Mouse (Mus musculus): ENCODE data around the gene Insrr.
"Not testable (repeated sequence)": the region's sequence is repeated elsewhere in the genome, so short reads cannot be mapped to it uniquely, and the experiment has no call there.

Gene Insrr

DNA sequence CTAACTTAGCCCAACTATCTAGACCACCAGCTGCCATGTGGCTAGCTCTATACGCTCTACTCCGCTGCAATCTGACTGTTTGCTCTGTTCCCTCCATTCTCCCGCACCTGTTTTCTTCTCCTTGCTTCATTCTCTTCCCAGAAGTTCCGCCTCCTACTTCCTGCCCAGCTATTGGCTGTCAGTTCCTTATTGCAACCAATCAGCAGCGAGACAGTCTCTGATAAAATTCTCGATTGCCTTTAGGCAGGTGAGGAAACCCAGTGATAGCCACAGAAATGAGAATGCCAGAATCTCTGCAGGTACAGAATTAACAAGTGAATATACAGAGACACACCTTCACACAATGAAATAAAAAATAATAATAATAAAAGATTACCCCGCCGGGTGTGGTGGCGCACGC lies 32.3 kb downstream of the Insrr start:
- no peak for DNase-seq (ENCODE audit: extremely low spot score, low read depth, low spot score)

DNA sequence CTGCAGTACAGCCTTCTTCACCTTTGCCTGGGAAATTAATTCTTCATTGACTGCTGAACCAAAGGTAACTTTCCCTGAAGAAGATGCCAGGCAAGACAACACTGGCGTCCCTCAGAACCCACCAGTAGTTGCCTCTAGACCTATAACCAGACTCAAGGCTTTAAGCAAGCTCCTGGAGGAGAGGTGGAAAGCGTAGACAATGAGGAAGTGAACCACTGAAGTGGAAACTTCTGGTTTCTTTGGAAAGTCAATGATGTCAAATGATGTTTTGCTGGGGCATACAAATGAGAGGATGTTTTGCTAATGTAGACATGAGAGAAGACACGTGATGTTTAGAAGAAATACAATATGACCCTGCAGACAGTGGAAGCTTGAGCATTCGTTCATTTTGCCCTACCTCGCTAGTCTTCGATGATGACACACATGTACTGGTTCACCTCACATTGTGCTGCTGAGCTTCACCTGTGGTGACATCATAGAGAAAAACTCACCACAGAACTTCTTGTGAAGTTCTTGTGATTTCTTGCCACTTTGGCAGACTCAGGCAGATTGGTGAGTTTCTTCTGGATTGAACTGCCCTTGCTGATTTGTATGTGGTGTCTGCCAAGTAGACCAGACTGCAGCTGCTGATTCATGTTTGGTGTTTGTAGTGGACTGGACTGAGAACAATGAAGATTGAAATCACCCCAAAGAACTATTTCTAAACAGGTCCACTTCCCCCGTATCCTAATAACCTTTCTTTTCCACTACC lies 35.5 kb downstream of the Insrr start:
- no peak for DNase-seq (ENCODE audit: extremely low spot score, low read depth, low spot score)

DNA sequence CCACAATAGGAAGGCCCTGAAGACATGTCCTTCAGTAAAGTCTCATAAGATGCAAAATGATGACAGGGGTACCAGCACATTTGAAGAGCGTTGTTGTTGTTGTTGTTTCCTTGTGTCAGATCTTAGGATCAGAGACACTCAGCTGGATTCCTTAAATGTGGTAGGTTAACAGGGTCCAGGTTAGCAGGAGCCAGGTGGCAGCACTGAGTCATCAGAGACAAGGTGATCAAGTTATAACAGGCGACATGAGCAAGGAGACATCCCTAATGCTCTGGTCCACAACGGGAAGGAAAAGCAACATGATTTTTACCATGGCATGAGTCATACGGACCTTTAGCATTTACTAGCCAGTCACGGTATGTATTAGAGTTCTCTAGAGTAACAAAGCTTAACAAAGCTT lies 36.7 kb downstream of the Insrr start:
- no peak for DNase-seq (ENCODE audit: extremely low spot score, low read depth, low spot score)

DNA sequence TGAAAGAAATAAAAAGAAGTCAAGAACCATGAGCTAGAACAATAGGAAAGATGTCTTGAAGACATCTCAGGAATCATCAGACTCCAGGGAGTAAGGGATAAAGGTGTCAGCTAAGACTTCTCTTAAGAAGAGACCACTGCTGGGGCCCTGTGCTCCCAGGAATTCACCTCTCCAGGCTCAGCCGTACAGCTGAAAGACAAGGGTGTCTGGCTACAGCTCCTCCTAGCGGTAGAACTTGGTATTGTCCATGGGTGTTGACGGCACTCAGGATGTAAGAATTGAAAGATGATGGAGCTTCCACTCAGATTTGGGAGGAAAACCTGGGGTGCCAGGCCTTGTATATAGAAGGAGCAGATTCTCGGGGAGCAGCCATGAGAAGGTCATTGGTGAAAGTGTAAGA lies 41.9 kb downstream of the Insrr start:
- peak; percentile 67 for DNase-seq (ENCODE audit: extremely low spot score, low read depth, low spot score)

DNA sequence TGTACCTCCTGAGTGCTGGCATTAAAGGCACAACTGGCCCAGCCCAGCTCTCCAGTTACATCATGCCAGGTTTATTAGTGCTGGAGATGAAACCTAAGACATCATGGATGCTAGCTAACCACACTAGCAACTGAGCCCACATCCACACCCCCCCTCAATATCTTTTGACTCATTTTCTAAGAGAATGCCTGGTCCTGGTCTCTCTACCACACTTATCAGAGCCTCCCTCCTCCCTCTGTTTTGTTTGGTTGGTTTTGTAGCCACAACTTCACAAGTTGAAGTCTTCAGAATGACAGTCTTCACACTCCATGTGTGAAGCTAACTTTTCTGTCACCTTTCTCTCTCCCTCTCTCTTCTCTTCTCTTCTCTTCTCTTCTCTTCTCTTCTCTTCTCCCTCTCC lies 44.1 kb downstream of the Insrr start:
- DNase-seq (ENCODE audit: extremely low spot score, low read depth, low spot score) = no peak

DNA sequence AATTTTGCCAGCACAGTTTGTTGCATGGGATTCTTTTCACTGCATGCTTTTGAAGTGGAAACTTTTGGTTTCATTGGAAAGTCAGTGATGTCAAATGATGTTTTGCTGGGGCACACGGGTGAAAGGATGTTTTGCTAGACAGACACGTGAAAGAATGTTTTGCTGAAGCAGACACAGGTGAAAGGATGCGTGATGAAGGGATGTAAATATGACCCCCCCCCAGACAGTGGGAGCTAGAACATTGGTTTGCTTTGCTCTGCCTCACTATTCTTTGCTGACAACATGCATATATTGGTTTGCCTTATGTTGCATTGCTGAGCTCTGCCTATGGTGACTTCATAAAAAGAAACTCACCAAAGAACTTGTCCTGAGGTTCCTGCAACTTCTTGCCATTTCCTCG lies 48.2 kb downstream of the Insrr start:
- no peak for DNase-seq (ENCODE audit: extremely low spot score, low read depth, low spot score)

- no peak for DNase-seq (ENCODE audit: extremely low spot score, low read depth, low spot score)
Measured at GRCm38 (mm10) chr3:87846186-87846585, 49.4 kb downstream of the Insrr start.

DNA sequence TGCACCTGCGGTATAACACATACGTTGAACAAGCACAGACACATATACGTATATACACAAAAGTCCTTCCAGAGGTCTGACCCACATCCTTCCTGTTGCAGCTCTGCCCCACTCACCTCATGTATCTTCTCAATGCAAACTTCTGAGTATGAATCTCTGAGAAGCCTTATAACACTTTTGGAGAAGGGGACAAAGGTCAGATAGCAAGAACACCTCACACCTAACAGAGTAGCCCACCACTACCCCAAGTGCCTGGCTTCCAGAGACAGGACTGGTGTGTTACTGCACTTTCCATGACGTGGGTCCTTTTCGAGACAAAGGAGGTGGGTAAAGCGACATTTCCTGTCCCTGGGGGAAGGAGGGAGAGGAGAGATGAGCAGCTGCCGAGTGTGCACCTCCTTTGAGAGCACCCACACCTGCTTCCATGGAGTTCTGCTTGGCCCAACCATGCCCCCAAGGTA lies 49.9 kb downstream of the Insrr start, which contains the start of gene Sh2d2a:
Sh2d2a (plus strand) TSS at position 106 of the 461 bp plus-strand sequence.
- DNase-seq (ENCODE audit: extremely low spot score, low read depth, low spot score) = no peak

GRCm38 (mm10) chr3:87847680-87848079 lies 50.9 kb downstream of the Insrr start:
- DNase-seq (ENCODE audit: extremely low spot score, low read depth, low spot score) = no peak

- DNase-seq (ENCODE audit: extremely low spot score, low read depth, low spot score) = no peak
Measured at GRCm38 (mm10) chr3:87849117-87849516, 52.4 kb downstream of the Insrr start.

GRCm38 (mm10) chr3:87854795-87855568 lies 58.2 kb downstream of the Insrr start:
- DNase-seq (ENCODE audit: extremely low spot score, low read depth, low spot score) = no peak

DNA sequence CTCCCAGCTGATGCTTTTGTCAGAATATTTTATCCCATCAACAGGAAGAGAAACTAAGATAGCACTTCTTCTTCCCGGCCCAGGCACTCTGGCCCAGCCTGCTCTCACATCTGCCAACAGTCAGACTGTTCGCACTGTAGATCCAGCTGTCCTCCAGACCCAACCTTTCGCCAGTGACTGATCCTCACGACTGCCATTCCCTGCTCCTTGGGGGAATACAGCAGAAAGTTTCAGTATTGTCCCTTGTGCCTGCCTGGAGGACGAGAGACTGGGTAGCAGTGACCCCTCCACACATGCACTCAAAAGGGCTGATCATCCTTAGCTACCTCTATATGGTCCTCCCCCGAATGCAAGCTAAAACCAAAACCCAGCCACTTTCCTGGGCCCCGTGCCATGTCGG lies 59.2 kb downstream of the Insrr start:
- no peak for DNase-seq (ENCODE audit: extremely low spot score, low read depth, low spot score)

DNA sequence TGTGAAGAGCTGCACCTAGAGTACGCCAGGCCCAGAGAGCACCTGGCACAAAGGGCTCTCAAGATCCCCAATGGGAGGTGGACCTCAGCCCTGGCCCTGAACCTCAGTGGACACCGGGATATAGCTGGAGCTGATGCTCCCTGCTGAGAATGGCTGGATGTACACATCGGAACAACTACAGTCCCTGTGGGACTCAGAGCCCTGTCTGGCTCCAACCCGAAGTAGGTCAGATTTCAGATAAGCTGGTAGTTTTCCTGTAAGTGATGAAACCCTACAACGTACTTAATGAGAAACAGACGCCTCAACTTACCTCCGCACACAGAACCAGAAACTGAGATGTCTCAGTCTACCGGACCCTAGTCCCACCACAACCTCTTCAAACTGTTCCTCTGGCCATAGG lies 60.9 kb downstream of the Insrr start:
- DNase-seq (ENCODE audit: extremely low spot score, low read depth, low spot score) = no peak

- DNase-seq (ENCODE audit: extremely low spot score, low read depth, low spot score) = peak; percentile 33
Measured at GRCm38 (mm10) chr3:87859813-87860212, 63.1 kb downstream of the Insrr start.

DNA sequence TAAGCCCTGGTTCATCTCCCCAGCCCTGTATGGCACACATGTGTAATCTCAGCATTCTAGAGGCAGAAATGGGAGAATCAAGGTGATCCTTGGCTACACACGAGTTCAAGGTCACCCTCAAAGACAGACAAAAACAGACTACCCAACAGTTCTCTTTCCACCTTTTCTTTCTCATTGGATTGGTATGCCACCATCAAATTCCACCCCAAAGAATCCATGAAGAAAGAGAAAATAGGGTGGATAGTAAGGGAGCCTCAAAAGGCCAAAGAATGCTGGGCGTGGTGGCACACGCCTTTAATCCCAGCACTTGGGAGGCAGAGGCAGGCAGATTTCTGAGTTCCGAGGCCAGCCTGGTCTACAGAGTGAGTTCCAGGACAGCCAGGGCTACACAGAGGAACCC lies 67.4 kb downstream of the Insrr start:
- DNase-seq (ENCODE audit: extremely low spot score, low read depth, low spot score) = not testable (repeated sequence)
